Mouse (Mus musculus) retina, postnatal 7 days (tissue): ENCODE results near the gene Cops2.

Experiments used
- DNase-seq: peaks from one replicate; pipeline ENCODE4 v3.0.0-alpha.2; 2012; ENCODE audit warnings: low read depth, low spot score

The Cops2 gene

GRCm38 (mm10) chr2:125781978-125782718, 76.8 kb downstream of the Cops2 start:
- no peak for DNase-seq

GRCm38 (mm10) chr2:125781006-125781405, 77.9 kb downstream of the Cops2 start:
- no peak for DNase-seq
